Mouse (Mus musculus) CD4-positive helper T cell, adult 2 months (primary cell): ENCODE measurements at regions not wholly inside any gene's neighbourhood (a gene's known extent, or its start where the extent isn't known, plus 50 kb on each side); places are given as distances from the start of the nearest gene placed in this dataset.
"Not testable (repeated sequence)": the region's sequence is repeated elsewhere in the genome, so short reads cannot be mapped to it uniquely, and the experiment has no call there.

Experiments
- DNase-seq: peaks from one replicate; pipeline ENCODE4 v3.0.0-alpha.2; 2012; ENCODE audit warnings: low read depth, missing footprints, low spot score

DNA sequence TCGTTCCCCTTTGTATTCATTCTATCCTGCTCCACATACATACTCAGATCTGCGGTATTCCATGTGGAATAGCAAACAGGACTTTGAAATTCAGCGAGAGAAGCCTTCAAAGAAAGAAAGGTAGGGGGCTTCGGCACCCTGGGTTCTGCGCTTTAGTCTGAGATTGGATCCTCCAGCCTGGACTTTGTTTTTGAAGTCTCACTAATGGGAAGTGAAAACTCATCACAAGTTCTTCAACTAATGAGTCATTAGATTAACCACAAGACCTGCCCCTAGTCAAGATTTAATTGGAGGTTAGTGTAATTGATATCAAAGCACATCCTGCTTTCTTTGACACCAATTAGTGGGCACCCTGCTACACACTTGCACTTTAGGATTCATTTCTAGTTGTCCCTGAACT is 492.5 kb upstream of the Zfp960 start:
- no peak for DNase-seq

DNA sequence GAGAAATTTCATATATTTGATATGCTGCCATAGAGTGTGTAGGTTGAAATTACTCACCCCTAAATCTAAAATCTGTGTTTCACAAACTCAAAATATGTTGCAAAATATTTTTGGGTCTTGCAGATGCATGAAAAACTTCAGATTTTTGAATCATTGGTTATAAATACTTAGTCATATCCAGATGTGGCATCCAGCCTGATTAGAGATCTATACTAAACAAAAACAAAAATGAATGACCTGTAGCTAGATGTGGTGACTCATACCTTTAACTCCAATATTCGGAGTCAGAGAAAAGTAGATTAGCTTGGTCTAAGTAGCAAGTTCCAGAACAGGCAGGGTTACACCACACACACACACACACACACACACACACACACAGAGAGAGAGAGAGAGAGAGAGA is 475.1 kb upstream of the Zfp960 start:
- DNase-seq = no peak

DNA sequence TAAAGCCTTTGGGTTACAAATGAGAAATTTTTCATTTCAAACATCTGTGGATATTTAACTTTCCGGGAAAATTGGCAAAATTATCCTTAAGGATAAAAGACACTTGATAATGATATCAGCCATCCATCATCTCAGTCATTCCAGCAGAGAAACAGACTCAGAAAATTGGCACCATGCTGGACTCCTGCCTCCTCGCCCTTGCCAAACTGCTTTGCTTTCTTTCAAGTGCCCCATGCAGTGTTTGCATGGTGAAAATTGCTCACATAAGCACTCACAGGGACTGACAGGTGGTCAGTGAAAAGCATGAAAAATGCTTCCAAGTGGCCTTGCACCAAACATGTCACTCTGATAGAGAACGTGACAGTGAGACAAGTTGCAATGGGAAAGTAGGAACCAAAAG is 464.2 kb upstream of the Zfp960 start:
- no peak for DNase-seq

DNA sequence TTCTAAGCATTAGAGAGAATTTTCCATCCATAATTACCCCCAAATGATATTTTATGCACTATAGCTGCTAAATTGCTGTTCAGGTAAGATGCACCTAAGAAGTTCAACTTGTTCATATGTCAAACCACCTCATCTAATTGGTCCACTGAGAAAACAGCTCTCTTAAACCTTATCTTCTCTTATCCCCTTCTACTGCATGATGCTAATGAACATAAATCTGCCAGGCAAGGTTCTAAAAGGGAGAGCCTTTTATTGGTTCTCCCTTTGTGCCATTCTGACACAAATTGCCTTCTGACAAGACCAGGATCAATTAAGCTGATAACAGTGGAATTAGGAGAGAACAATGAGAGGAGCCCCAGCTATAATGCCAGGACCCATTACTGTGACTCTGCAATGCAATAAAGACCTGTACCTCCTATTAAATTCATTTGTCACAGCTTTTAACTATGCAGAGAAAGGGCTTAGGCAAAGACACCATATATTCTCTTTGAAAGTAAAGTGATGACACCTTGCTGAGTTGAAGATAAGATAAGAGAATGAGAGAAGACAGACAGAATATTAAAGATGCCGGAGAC is 451.4 kb upstream of the Zfp960 start:
- DNase-seq = no peak

DNA sequence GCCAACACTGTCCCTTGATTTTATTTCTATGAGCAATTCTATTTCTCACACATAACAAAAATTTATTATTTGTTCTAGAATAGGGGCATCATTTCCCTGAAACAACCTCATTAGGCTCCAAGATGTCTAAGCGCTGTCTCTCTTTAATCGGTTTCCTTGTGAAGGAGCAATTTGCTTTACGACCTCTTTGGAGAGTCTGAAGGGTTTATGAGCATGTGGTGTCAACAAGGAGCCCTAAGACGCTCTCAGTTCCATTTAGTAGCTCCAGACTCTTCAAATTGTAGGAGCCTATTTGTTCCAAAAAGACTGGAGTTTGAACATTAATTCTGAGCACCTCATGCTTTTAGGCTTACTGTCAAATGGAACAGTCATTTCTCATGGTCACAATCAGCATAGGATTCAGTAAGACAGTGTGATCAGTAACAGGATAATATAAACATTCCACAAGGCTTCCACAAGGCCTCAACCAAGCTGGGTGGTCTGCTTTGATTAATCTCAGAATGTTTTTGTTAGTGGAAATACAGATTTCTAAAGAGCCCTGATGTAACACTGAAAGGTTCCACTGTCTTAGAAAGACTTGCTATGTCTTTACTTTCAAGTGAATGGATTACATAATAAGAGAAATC is 441.9 kb upstream of the Zfp960 start:
- no peak for DNase-seq

DNA sequence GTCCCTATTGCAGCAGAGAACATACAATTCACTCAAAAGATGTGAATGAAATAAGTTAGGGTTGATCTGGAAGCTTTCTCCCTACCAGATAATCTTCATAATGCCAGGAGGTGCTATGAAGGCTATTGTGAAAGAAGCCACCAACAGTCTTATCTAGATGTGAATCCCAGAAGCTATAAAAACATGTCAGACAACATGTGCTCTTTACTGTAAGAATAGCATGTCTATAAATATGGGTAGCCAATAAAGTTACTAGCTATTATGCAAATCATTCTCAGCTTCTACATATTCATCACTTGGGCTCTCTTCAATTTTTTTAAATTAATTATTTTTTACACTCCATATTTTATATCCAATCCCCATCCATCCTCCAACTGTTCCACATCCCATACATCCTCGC is 434.1 kb upstream of the Zfp960 start:
- no peak for DNase-seq

DNA sequence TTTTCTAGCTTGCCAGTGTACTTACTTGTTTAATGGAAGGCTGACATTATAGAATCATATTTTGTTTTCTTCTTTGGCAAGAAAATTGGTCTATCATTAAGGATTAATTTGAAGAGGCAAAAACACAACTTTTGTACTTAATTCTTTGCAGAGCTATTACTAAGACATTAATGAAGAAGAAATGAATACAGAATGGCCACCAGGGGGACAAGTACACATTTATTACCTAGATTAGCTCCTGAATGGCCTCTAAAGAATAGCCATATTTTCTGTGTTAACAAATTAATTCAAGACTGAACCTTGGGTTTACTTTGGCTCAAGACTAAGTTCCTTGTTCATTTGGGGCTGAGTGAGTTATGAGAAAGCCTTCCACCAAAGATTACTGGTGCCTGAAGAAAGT is 430.5 kb upstream of the Zfp960 start:
- DNase-seq = no peak

DNA sequence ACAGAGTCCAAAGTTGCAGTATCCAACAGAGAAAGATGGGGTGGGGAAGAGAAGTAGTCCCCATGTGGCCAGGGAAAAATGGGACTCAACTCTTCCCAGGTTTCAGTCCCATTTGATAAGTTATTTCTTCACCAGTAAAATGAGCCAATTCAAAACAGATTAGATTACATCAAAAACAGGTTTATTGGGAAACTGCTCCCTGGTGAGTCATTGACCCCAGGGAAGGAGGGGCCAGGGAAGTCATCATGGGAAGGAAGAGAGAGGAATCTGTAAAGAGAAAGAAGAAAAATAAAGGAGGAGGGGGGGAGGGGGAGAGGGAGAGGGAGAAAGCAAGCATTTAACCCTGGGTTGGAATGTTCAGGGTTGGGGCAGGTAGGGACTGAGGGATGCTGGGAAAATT is 426.4 kb upstream of the Zfp960 start:
- DNase-seq = no peak

DNA sequence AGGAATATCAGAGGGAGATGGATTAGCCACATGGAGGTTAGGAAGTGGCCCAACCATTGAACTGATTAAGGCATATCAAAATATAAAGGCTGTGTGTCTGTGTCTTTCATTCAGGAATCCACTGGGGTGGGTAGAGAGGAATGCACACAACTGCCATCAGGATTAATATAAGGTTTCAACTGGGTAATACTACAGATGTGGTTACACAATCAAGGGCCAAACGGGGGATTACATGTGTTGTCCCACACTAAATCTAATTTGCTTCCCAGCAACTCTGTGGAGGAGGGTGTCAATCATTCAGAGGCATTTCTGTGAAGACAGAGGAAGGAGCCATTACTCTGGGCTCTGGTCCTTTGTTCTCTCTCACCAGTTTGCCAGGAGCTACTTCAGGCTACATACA is 416.0 kb upstream of the Zfp960 start:
- no peak for DNase-seq

DNA sequence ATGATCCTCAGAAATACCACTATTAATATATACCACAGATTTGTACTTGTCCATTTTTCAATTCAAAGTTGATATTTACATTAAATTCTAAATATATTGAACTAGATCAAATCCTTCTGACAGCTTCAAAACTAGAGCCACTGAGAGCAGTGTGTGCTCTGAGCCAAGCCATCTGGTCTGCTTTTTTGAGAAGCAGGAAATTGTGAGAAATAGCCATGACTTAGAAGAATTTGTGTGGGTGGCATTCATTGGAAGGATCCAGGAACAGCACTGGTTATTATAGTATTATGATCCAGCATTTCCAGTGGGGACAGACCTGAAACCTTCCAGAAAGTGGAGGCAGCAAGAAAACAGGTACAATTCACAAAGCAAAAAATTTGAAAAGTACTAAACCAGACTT is 398.7 kb upstream of the Zfp960 start:
- DNase-seq = no peak

DNA sequence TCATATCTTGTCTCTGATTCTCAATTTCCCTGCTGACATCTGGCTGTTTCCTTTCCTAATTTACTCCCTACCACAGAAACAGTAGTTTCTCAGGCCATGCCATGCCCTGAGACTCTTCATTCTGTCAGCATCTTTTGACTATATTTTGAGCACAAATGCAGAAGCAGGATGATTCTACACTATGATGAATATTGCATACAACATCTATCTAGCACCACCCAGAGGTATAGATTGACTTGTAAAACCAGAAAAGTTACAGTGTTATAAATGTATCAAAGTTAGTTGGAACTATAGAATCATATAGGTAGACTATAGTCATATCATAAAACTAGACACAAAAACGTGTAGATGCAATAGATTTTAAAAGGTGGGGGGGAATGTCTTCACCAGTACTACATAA is 396.3 kb upstream of the Zfp960 start:
- no peak for DNase-seq

DNA sequence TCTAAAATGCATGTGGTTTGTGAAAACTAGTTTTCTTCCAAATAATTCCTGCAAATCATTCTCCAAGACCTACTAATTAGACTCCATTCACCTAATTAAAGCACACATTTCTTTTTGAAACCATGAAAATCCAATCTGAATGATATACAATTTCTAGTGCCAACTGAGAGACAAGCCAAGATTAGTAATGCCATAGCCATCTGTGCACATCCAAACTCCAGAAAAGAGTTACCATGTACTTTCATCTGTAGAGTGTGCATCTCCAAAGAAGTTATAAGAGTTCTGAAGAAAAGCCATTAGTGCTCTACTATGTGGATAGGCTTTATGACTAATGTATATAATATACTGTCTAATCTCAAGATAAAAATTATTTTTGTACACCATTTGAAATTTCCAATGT is 359.7 kb upstream of the Zfp960 start:
- no peak for DNase-seq

DNA sequence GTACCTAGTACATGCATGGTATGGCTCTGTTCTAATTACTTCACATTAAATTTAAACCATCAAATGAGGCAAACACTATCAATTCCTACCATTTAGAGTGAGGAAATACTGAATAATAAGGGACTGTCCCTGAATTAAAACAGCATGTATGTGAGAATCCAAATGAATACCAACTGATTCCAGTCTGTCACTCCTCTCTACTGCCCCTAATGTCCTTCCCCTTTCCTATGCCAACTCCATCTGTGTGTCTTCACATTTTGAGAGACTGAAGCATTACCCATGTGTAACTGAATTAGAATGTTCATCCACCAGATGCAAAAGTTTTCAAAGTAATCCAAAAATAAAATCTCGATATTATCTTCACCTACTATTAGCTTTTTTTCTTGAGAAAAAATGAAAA is 358.0 kb upstream of the Zfp960 start:
- DNase-seq = no peak

DNA sequence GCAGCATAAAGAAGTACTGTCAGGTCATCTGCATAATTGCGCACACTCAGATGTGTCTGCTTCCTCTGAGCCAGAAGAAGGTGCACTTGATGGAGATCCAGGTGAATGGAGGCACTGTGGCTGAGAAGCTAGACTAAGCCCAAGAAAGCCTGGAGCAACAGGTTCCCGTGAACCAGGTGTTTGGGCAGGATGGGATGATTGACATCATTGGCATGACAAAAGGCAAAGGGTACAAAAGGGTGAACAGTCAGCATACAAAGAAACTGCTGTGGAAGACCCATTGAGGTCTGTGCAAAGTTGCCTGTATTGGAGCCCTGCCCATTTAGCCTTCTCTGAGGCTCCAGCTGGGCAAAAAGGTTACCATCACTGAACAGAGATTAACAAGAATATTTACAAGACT is 337.0 kb upstream of the Zfp960 start:
- no peak for DNase-seq

DNA sequence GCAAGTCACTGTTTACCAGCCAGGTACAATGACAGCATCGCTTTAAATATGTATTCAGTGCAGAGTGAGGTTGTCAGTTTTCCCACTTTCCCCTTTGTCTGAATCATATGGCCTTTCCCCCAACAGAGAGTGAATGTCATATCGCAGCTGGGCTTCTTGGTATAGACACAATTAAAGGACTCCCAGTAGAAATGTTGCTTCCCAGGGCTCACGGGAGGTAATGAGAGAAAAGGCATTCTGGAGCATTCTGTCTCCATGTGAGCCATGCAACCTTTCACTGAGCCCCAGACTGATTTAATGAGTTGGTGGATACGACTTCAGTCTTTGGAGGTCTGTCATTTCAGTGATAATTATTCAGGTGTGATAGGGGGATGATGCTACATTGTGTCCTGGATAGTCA is 310.8 kb upstream of the Zfp960 start:
- DNase-seq = no peak

DNA sequence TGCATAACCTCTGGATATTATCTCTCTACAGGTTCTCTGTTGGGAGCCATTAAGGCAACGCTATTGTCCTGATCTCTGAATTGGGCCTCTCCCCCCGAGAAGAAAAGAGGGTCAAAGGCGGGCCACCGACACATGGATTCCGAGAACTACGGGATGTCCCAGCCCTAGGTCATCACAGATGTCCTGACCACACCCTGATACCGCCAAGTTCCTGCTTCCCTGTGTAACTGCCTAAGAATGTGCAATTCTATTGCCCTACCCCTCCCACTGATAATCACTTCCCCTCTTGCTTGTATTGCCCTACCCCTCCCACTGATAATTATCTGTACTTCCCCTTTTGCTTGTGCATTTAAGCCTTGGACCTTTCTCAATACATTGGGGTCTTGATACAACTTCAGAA is 293.3 kb upstream of the Zfp960 start:
- not testable (repeated sequence) for DNase-seq

DNA sequence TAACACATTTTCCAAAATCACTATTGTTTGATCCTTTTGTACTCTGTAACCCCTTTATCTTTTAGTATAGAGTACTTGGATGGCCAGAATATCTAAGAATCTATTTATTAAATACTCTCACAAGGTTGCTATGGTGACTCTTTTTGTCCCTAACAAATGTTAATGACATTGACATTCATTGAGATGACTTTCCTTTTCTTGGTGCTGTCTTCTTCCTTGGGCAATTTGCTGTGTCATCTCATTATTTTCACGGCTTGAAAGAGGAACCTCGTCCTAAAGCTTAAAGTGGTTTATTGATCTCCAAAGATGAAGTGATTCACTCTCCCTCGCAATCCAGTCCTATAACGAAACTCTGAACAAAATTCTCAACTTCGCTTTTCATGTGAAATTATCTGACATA is 265.6 kb upstream of the Zfp960 start:
- DNase-seq = no peak

DNA sequence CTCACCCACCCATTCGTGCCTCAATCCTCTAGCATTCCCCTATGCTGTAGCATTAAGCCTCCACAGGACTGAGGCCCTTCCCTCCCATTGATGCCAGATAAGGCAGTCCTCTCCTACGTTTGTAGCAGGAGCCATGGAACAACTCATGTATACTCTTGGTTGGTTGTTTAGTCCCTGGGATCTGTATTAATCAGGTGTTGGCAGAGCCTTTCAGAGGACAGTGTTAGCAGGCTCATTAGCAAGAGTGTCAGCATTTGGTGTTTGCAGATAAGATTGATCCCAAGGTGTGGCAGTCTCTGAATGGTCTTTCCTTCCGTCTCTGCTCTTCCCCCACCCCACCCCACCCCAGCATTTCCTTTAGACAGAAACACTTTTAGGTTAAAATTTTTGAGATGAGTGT is 258.9 kb upstream of the Zfp960 start:
- DNase-seq = no peak

DNA sequence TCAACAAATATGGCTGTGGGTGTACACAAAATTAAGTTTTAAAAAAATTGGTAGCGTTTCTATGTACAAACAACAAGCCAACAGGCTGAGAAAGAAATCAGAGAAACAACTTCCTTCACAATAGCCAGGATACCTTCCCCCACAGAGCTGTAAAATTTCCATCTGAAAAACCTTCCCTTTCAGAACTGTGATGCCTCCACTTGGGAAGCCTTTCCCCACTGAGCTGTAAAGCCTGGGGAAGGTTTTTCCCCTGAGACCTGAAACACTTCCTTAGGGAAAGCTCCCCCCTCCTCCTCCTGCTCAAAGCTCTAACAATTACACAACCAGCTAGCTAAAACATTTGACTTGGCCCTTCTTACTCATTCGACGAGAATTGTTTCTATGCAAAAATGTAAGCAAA is 245.5 kb upstream of the Zfp960 start:
- DNase-seq = no peak

DNA sequence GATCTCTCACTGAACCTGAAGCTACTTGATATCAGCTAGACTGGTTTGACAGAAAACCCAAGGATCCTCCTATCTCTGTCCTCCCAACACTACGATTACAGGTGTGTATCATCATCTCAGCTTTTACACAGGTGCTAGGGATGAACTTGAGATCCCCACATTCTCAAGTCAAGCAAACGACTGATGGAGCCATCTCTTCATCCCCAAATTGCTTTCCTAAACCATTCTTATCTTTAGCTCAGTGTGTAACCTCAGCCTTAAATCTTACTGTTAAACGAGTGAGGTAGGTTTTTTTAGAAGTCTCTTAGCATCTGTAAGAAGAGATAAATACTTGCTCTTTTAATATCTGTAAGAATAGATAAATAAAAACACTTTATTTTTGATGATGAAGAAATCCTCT is 242.2 kb upstream of the Zfp960 start:
- no peak for DNase-seq

DNA sequence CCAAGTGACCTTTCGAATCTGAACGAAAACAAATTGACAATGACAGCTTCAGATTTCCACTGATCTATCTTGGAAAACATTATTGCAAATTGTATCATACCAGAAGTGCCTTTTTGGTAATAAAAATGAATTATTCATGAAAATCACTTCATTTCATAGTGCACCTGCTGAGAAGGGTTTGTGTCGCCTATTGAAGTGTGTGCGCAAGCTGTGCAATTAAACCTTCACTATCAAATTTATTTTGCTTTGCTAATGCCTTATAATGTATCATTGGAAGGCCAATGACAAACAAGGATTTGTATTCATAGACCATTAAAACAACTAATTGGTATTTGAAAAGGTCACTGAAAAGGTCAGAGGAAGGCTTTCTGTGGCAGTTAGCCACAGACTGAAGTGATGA is 224.8 kb upstream of the Zfp960 start:
- no peak for DNase-seq

DNA sequence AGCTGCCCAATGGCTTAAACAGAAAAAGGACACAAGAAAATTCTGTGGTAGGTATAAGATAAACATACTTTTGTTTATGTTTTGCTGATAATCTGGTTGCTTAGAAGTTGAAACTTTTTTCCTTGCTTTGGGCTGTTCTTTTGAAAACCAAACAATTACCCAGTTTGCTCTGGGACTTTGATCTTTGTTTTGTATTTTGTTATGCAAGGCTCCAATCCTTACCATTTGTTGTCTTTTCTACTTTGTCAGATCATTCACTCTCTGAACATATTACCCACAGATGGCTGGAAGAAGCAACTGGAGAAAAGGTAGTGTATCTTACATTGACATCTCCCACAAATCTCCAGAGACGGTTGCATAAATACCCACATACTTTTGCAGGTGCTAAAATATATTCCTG is 203.1 kb upstream of the Zfp960 start:
- DNase-seq = no peak

DNA sequence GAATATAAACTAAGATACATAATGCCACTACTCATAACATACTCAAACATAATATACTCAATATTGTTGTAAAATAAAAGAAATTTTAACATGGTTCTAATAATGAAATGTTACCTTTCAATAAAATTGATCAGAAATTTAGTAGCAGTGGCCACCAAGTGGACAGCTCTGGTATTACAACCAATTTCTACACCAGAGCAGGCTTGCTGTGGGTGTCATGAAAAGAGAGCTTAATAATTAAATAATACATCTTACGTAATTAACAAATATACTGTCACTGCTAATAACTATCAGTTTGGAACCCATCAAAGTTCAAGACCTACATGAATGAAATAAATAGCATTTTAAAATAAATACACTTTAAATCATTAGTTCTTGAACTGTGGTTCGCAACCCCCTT is 163.1 kb upstream of the Zfp960 start:
- peak; percentile 33 for DNase-seq

DNA sequence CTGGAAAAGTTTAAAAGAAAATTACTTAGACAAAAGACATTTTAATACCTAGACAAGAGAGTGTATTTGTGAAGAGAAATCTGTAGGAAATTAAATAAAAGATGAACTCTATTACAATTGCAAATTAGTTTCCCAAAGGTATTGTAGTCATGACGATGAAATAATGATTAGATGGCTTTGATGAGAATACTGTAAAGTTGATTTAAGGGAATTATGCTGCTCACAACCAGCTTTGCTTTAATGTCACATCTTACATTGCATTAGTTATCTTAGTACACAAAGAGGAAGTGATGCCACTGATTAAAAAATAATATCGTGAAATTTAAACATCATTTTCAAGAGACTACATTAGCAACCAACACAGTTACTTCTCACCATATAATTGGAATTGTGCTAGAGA is 145.7 kb upstream of the Zfp960 start:
- no peak for DNase-seq
